Mouse (Mus musculus) heart, embryonic 15.5 days (tissue): ENCODE data around the gene Cycs. TPM values are rescaled to one million over a fixed set of nuclear protein-coding genes. Genes with fewer than 3 reads are reported as not detected.
A peak's percentile ranks its signal among the peaks of the same experiment; 100 is the strongest.

Experiments used
- ATAC-seq: fragments of 200-750 bp; cut with Nextera tagmentation; replicated peaks from 2 replicates; pipeline ENCODE4 v1.8.0; 2017; ENCODE audit warnings: low read depth, moderate TSS enrichment; ENCODE audit not compliant: insufficient number of reproducible peaks, insufficient read depth, low FRiP score
- H3K27ac ChIP-seq: fragments of 300-500 bp; sonication (generic); 2 replicates; pipeline ENCODE4 v1.5.1; 2015; ENCODE audit warnings: mild to moderate bottlenecking, inconsistent platforms
- H3K27me3 ChIP-seq: fragments of 300-500 bp; sonication (generic); 2 replicates; pipeline ENCODE4 v1.6.1; 2015; ENCODE audit warnings: inconsistent platforms
- H3K36me3 ChIP-seq: fragments of 300-500 bp; sonication (generic); 2 replicates; pipeline ENCODE4 v1.6.1; 2015; ENCODE audit warnings: mild to moderate bottlenecking, inconsistent platforms
- H3K4me1 ChIP-seq: fragments of 300-500 bp; sonication (generic); replicated peaks from 2 replicates; pipeline ENCODE4 v1.6.1; 2015; ENCODE audit warnings: inconsistent platforms
- H3K4me2 ChIP-seq: fragments of 300-500 bp; sonication (generic); 2 replicates; pipeline ENCODE4 v1.6.1; 2015; ENCODE audit warnings: inconsistent platforms, mild to moderate bottlenecking, moderate library complexity
- H3K4me3 ChIP-seq: fragments of 300-500 bp; sonication (generic); 2 replicates; pipeline ENCODE4 v1.5.1; 2015; ENCODE audit warnings: mild to moderate bottlenecking, inconsistent platforms
- H3K9ac ChIP-seq: fragments of 300-500 bp; sonication (generic); 2 replicates; pipeline ENCODE4 v1.6.1; 2015; ENCODE audit warnings: mild to moderate bottlenecking, inconsistent platforms
- H3K9me3 ChIP-seq: fragments of 300-500 bp; sonication (generic); replicated peaks from 2 replicates; pipeline ENCODE4 v1.6.1; 2016; ENCODE audit warnings: inconsistent platforms
- WGBS: fragments of 180-500 bp; shearing (Covaris S2); methylation state at CpG from one replicate; pipeline ENCODE4 v1.1.7; 2015; ENCODE audit warnings: mixed read lengths; 5-methylcytosine and 5-hydroxymethylcytosine counted together
- polyA plus RNA-seq: library from polyadenylated mRNA; unstranded; fragments of >200 nt; fragmentation: Nextera tagmentation; extraction: Ambion mirVana; gene quantifications from 2 replicates; pipeline ENCODE4 v1.2.1, GENCODE M21; 2015

Gene Cycs
- polyA plus RNA-seq, 1 experiment from 2014 or later: 216 TPM

GRCm38 (mm10) chr6:50542535-50542934 is 23.8 kb downstream of the Cycs start:
- H3K27me3 ChIP-seq: no peaks in the 10 kb centered on the region
- H3K4me3 ChIP-seq: no peak overlapping the region
- H3K4me1 ChIP-seq: peaks cover 3% of the 10 kb centered on the region; the same call in 1 of the 2 replicates
- no peak overlapping the region for H3K27ac ChIP-seq
- WGBS: 93% methylated on average over 1 of the region's 1 CpGs
- H3K9ac ChIP-seq: no peak overlapping the region
- no peak overlapping the region for H3K4me2 ChIP-seq
- ATAC-seq: no peak
- H3K36me3 ChIP-seq: no peaks in the 10 kb centered on the region
- H3K9me3 ChIP-seq: no peaks in the 10 kb centered on the region

DNA sequence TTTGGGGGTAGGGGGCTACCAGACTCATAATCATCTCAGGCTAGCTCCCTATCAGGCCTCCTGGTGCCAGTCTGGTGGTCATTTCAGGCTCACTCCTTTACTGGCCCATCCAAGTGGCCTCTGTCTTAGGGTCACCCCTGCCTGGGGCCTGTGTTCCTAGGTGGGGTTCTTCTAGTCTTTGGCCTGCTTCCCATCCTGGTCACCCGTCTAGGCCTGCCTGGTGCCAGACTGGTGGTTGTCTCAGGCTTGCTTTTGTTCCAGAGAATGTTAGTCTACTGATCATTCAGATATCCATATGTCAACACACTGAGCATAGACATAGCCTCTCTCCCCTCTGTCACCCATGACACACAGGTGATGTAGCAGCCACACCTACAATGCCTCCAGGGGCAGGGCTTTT is 26.7 kb downstream of the Cycs start:
- no peaks in the 10 kb centered on the region for H3K9me3 ChIP-seq
- H3K9ac ChIP-seq: no peak overlapping the region
- H3K4me1 ChIP-seq: 0 out of 2 replicates have a peak, but pooled peaks cover 2% of the 10 kb centered on the region
- H3K27ac ChIP-seq: no peak overlapping the region
- no peak overlapping the region for H3K4me3 ChIP-seq
- H3K27me3 ChIP-seq: no peaks in the 10 kb centered on the region
- H3K4me2 ChIP-seq: no peak overlapping the region
- no peak for ATAC-seq
- 55% methylated on average over 1 of the region's 1 CpGs for WGBS
- H3K36me3 ChIP-seq: no peaks in the 10 kb centered on the region

DNA sequence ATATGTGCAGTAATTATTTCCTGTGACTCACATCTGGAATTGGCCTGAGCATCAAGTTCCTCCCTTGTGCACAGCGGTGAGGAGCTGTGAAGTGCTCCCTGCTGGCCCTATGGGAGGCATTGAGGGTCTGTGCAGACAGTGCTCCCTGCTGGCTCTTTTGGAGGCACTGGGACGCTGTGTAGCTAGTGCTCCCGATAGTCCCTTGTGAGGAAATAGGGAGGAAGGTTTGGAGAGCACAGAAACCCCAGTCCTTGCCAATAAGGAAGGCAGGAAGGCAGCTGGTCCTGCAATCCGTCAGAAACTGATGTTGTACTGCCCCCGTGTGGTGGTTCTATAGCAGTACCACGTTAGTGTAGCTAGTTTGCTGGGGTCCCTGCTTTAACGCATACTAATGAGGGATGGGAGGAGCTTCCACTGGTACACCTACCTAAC is 29.9 kb downstream of the Cycs start:
- Histone ChIP-seq H3K4me3 (no peak overlapping the region), H3K36me3 (no peaks in the 10 kb centered on the region)

DNA sequence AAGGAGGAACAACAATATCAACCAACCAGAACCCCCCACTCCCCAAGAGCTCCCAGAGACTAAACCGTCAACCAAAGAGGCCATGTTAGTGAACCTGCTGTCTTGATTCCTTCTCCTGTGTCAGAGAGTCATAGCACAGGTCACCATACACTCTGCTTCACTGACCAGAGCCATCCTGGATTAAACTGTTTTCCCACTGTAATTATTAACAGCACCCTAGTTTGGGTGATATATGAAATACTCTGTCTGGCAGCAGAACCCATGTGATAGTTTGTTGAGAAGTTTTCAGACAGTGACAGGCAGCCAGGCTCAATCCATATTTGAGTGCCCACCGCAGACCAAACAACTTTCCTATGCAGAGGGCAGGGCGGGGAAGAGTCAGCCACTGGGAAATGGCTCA is 31.0 kb downstream of the Cycs start:
- H3K27me3 ChIP-seq: no peaks in the 10 kb centered on the region
- H3K4me1 ChIP-seq: peaks cover 6% of the 10 kb centered on the region; the same call in 1 of the 2 replicates
- H3K36me3 ChIP-seq: no peaks in the 10 kb centered on the region
- WGBS: 84% methylated on average over 3 of the region's 3 CpGs
- no peak overlapping the region for H3K27ac ChIP-seq
- H3K4me2 ChIP-seq: no peak overlapping the region
- no peak overlapping the region for H3K9ac ChIP-seq
- no peaks in the 10 kb centered on the region for H3K9me3 ChIP-seq
- ATAC-seq: no peak
- H3K4me3 ChIP-seq: no peak overlapping the region

More for the DNA sequence above, 29.9 kb downstream of the Cycs start:
- WGBS: 6% methylated on average over 7 of the region's 7 CpGs
- no peaks in the 10 kb centered on the region for H3K9me3 ChIP-seq
- no peak overlapping the region for H3K9ac ChIP-seq
- H3K4me2 ChIP-seq: no peak overlapping the region
- H3K4me1 ChIP-seq: peaks cover 6% of the 10 kb centered on the region; the same call in 1 of the 2 replicates
- no peak overlapping the region for H3K27ac ChIP-seq
- no peaks in the 10 kb centered on the region for H3K27me3 ChIP-seq
- ATAC-seq: peak; percentile 66

- Histone ChIP-seq H3K27me3 (no peaks in the 10 kb centered on the region), H3K4me1 (peaks cover 6% of the 10 kb centered on the region; the same call in 1 of the 2 replicates), H3K9ac (no peak overlapping the region)
Measured at GRCm38 (mm10) chr6:50531920-50532319, 34.4 kb downstream of the Cycs start.

DNA sequence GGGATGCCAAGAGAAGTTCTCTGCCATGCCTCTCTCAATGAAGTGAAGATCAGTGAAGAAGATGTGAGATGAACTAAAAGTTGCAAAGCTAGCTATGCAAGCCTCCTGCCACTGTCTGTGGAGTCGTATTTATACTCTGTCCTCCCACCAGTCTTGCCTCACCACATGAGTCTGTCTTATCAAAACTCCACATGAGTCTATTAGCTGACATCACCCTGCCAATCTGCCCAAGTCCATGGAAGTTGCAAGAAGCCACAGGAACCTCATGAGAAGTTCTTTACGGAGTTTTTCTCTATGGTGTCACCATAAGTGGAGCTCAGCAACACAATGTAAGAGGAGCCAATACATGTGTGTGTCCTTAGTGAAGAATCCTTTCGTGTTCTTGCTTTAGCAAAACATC is 35.3 kb downstream of the Cycs start:
- no peak for ATAC-seq
- WGBS: 80% methylated on average over 3 of the region's 3 CpGs
- H3K27ac ChIP-seq: no peak overlapping the region

More at GRCm38 (mm10) chr6:50531920-50532319, 34.4 kb downstream of the Cycs start:
- WGBS: 60% methylated on average over 8 of the region's 8 CpGs
- ATAC-seq: no peak
- H3K27ac ChIP-seq: no peak overlapping the region
- H3K36me3 ChIP-seq: no peaks in the 10 kb centered on the region
- no peaks in the 10 kb centered on the region for H3K9me3 ChIP-seq
- H3K4me3 ChIP-seq: no peak overlapping the region
- no peak overlapping the region for H3K4me2 ChIP-seq

DNA sequence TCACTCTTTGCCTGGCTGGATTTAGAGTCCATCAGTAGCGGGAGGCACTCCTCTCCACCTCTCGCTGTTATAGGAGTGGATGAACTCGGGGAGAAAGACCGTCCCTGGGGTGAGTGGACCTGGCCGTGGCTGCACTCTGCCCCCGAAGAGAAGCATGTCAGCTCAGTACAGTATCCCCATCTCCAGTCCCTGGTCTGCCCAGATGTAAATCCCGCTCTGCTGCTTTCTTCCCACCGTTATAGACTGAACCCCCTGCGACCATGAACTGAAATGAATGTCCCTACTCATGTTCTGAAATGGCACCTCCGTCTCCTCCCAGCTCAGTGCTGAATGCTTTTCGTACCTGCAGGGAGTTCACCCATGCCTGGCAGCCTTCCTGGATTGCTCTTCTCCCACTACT is 37.1 kb downstream of the Cycs start:
- H3K4me3 ChIP-seq: no peak overlapping the region
- ATAC-seq: no peak
- 66% methylated on average over 11 of the region's 11 CpGs for WGBS
- H3K27me3 ChIP-seq: no peaks in the 10 kb centered on the region
- H3K9ac ChIP-seq: no peak overlapping the region
- H3K4me1 ChIP-seq: peaks cover 4% of the 10 kb centered on the region; the same call in 1 of the 2 replicates
- H3K9me3 ChIP-seq: no peaks in the 10 kb centered on the region
- 0 out of 2 replicates have a peak overlapping the region, but pooled peaks have one; percentile 5 for H3K27ac ChIP-seq
- peak overlapping the region; percentile 2; the same call in 1 of the 2 replicates for H3K4me2 ChIP-seq
- no peaks in the 10 kb centered on the region for H3K36me3 ChIP-seq

More for the DNA sequence above, 35.3 kb downstream of the Cycs start:
- H3K27me3 ChIP-seq: no peaks in the 10 kb centered on the region
- no peaks in the 10 kb centered on the region for H3K9me3 ChIP-seq
- H3K9ac ChIP-seq: no peak overlapping the region
- no peaks in the 10 kb centered on the region for H3K36me3 ChIP-seq
- H3K4me1 ChIP-seq: peaks cover 4% of the 10 kb centered on the region; the same call in 1 of the 2 replicates
- H3K4me2 ChIP-seq: no peak overlapping the region
- no peak overlapping the region for H3K4me3 ChIP-seq

DNA sequence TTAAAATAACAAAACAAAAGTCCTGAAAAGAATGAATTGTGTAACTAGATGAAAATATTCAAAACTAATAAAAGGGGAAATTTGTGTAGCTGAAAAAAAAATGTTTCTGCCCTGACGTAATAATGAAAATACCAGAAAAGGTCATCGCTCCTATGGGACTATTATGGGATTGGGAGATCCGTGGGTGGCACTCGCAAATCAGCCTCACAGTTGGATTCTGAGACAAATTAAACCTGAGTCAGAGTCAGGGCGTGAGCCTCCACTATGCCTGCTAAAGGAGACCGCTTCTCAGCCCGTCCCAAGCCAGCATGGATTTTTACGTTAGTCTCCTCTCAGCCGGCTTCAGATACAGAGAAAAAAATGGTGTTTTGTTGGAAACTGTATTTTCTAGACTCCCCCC is 38.9 kb downstream of the Cycs start:
- no peak overlapping the region for H3K4me2 ChIP-seq
- no peak overlapping the region for H3K27ac ChIP-seq
- H3K4me1 ChIP-seq: peaks cover 4% of the 10 kb centered on the region; the same call in 1 of the 2 replicates
- H3K4me3 ChIP-seq: no peak overlapping the region
- H3K27me3 ChIP-seq: no peaks in the 10 kb centered on the region
- ATAC-seq: no peak
- H3K9me3 ChIP-seq: no peaks in the 10 kb centered on the region
- H3K36me3 ChIP-seq: no peaks in the 10 kb centered on the region
- WGBS: 76% methylated on average over 9 of the region's 9 CpGs
- H3K9ac ChIP-seq: no peak overlapping the region

DNA sequence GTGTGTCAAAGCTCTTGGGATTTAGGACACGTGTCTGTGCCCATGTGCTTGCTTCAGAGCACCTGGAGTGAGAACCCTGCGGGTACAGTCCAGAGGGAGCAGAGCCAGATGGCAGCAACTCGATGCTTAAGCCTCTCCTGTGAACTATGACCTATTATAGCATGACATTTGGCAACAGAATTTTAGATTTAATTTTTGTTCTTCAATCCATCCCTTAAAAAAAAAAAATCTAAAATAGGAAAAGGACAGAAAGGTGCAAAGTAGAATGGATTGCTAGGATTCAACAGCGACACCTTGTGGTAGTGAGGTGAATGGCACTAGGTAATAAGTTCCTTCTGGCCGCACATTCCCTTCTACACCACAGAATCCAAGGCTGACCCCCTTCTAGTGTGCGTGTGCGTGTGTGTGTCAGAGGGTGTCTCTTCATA is 39.7 kb downstream of the Cycs start:
- H3K9ac ChIP-seq: no peak overlapping the region
- no peak overlapping the region for H3K4me3 ChIP-seq
- no peaks in the 10 kb centered on the region for H3K9me3 ChIP-seq
- H3K27me3 ChIP-seq: no peaks in the 10 kb centered on the region
- no peak for ATAC-seq
- WGBS: 27% methylated on average over 7 of the region's 7 CpGs
- no peak overlapping the region for H3K27ac ChIP-seq
- H3K4me2 ChIP-seq: no peak overlapping the region
- no peaks in the 10 kb centered on the region for H3K4me1 ChIP-seq
- no peaks in the 10 kb centered on the region for H3K36me3 ChIP-seq

- ATAC-seq: no peak
- no peak overlapping the region for H3K4me2 ChIP-seq
- no peaks in the 10 kb centered on the region for H3K36me3 ChIP-seq
- H3K27me3 ChIP-seq: no peaks in the 10 kb centered on the region
- no peak overlapping the region for H3K9ac ChIP-seq
- no peak overlapping the region for H3K27ac ChIP-seq
- no peak overlapping the region for H3K4me3 ChIP-seq
- no peaks in the 10 kb centered on the region for H3K9me3 ChIP-seq
- no peaks in the 10 kb centered on the region for H3K4me1 ChIP-seq
- 84% methylated on average over 8 of the region's 8 CpGs for WGBS
Measured at GRCm38 (mm10) chr6:50525846-50526245, 40.5 kb downstream of the Cycs start.

DNA sequence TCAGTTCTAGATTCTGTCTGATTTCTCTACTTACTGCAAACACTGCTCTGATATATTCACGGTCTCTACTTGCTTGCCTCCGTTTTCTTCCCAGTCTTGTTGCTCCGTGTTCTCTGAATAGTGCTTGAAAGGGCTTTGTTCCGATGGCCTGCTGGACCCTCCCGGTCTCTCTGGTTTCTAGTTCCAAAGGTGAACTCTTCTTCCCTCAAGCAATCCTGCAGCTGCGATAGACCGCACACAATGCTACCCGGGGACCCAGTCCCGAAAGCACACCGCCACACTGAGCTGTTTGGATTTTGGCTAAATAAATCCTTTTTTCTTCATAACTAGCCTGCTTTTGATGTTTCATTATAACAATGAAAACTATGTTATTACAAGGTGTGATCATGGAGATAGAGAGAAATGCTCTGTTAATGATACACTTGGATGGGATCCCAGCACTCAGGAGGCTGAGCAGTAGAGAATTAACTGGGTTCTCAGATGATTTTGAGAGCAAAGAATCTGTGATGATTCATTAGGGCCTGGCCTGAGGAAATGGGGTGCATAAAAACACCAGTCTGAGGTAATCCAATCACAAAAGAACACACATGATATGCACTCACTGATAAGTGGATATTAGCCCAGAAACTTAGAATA is 42.0 kb downstream of the Cycs start:
- H3K36me3 ChIP-seq: no peaks in the 10 kb centered on the region
- no peaks in the 10 kb centered on the region for H3K9me3 ChIP-seq
- ATAC-seq: no peak
- H3K27ac ChIP-seq: no peak overlapping the region
- no peak overlapping the region for H3K9ac ChIP-seq
- H3K4me3 ChIP-seq: no peak overlapping the region
- H3K4me1 ChIP-seq: no peaks in the 10 kb centered on the region
- WGBS: 91% methylated on average over 10 of the region's 10 CpGs
- no peaks in the 10 kb centered on the region for H3K27me3 ChIP-seq
- no peak overlapping the region for H3K4me2 ChIP-seq

DNA sequence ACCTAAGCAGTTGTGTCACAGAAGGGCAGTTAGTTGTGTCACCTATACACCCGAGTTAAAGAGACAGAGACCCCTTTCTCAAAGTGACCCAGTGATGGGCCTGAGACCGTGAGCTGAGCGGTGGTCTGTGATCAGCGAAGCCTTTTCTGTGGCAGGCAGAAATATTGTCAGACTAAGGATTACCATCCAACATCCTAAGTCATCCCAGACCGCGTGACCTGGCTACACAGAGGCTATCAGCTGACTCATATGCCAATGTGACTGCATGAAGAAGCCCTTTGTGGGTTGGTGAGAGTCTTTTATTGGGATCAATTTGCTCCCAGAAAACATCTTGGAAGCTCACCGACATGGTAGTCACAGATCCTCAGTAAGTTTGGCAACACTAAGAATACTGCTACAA is 43.6 kb downstream of the Cycs start:
- no peak overlapping the region for H3K4me3 ChIP-seq
- no peak overlapping the region for H3K27ac ChIP-seq
- no peak overlapping the region for H3K4me2 ChIP-seq
- H3K4me1 ChIP-seq: no peaks in the 10 kb centered on the region
- no peaks in the 10 kb centered on the region for H3K27me3 ChIP-seq
- no peak for ATAC-seq
- H3K9ac ChIP-seq: no peak overlapping the region
- no peaks in the 10 kb centered on the region for H3K36me3 ChIP-seq
- no peaks in the 10 kb centered on the region for H3K9me3 ChIP-seq
- 88% methylated on average over 7 of the region's 7 CpGs for WGBS
